Mouse (Mus musculus) intestine, embryonic 16.5 days (tissue): ENCODE measurements around the gene Cfdp1. TPM values are rescaled to one million over a fixed set of nuclear protein-coding genes. Genes with fewer than 3 reads are reported as not detected.

Experiments used
- ATAC-seq: fragments of 200-750 bp; cut with Nextera tagmentation; 2 replicates; pipeline ENCODE4 v1.8.0; 2017; ENCODE audit warnings: moderate TSS enrichment, moderate library complexity
- H3K27ac ChIP-seq: fragments of 300-500 bp; sonication (generic); 2 replicates; pipeline ENCODE4 v1.5.1; 2014; ENCODE audit warnings: mild to moderate bottlenecking, low read length
- H3K27me3 ChIP-seq: fragments of 300-500 bp; sonication (generic); replicated peaks from 2 replicates; pipeline ENCODE4 v1.6.1; 2014; ENCODE audit warnings: low read length, control low read depth, mixed read lengths; ENCODE audit not compliant: control insufficient read depth, insufficient read depth
- H3K36me3 ChIP-seq: fragments of 300-500 bp; sonication (generic); 2 replicates; pipeline ENCODE4 v1.6.1; 2014; ENCODE audit warnings: low read length, control low read depth; ENCODE audit not compliant: control insufficient read depth, insufficient read depth
- H3K4me1 ChIP-seq: fragments of 300-500 bp; sonication (generic); 2 replicates; pipeline ENCODE4 v1.6.1; 2014; ENCODE audit warnings: low read length, control low read depth, mixed read lengths; ENCODE audit not compliant: control insufficient read depth, insufficient read depth
- H3K4me2 ChIP-seq: fragments of 300-500 bp; sonication (generic); 2 replicates; pipeline ENCODE4 v1.6.1; 2014; ENCODE audit warnings: low read depth, low read length, control low read depth
- H3K4me3 ChIP-seq: fragments of 300-500 bp; sonication (generic); 2 replicates; pipeline ENCODE4 v1.5.1; 2014; ENCODE audit warnings: mild to moderate bottlenecking, low read length
- H3K9ac ChIP-seq: fragments of 300-500 bp; sonication (generic); 2 replicates; pipeline ENCODE4 v1.6.1; 2014; ENCODE audit warnings: low read depth, low read length
- H3K9me3 ChIP-seq: fragments of 300-500 bp; sonication (generic); 2 replicates; pipeline ENCODE4 v1.6.1; 2016; ENCODE audit warnings: low read length, control low read depth; ENCODE audit not compliant: control insufficient read depth
- WGBS: fragments of 180-500 bp; shearing (Covaris S2); extraction: QIAGEN DNeasy Blood & Tissue Kit; methylation state at CpG from one replicate; pipeline ENCODE4 v1.1.7; 2014; 5-methylcytosine and 5-hydroxymethylcytosine counted together
- polyA plus RNA-seq: library from polyadenylated mRNA; unstranded; fragments of >200 nt; fragmentation: Nextera tagmentation; extraction: Ambion mirVana; gene quantifications from 2 replicates; pipeline ENCODE4 v1.2.1, GENCODE M21; 2015

Gene Cfdp1
- polyA plus RNA-seq, 1 experiment from 2014 or later: 179 TPM

GRCm38 (mm10) chr8:111812835-111813234 lies 41.3 kb downstream of the Cfdp1 start:
- Histone ChIP-seq H3K4me1 (no peaks in the 10 kb centered on the region), H3K4me2 (no peak overlapping the region), H3K27ac (no peak overlapping the region), H3K4me3 (no peak overlapping the region), H3K9ac (no peak overlapping the region), H3K36me3 (0 out of 2 replicates have a peak, but pooled peaks cover 2% of the 10 kb centered on the region), H3K27me3 (no peaks in the 10 kb centered on the region), H3K9me3 (no peaks in the 10 kb centered on the region)
- 73% methylated on average over 1 of the region's 1 CpGs for WGBS
- ATAC-seq: no peak

GRCm38 (mm10) chr8:111810656-111811336 lies 43.3 kb downstream of the Cfdp1 start:
- Histone ChIP-seq H3K9ac (no peak overlapping the region), H3K27ac (no peak overlapping the region), H3K36me3 (0 out of 2 replicates have a peak, but pooled peaks cover 2% of the 10 kb centered on the region), H3K4me1 (no peaks in the 10 kb centered on the region), H3K4me3 (no peak overlapping the region), H3K4me2 (no peak overlapping the region), H3K27me3 (no peaks in the 10 kb centered on the region), H3K9me3 (no peaks in the 10 kb centered on the region)
- WGBS: 84% methylated on average over 2 of the region's 2 CpGs
- no peak for ATAC-seq

GRCm38 (mm10) chr8:111808891-111809622 lies 45.0 kb downstream of the Cfdp1 start:
- ATAC-seq: no peak
- Histone ChIP-seq H3K36me3 (0 out of 2 replicates have a peak, but pooled peaks cover 2% of the 10 kb centered on the region), H3K4me2 (no peak overlapping the region), H3K9ac (no peak overlapping the region), H3K4me3 (no peak overlapping the region), H3K9me3 (no peaks in the 10 kb centered on the region), H3K27ac (no peak overlapping the region), H3K4me1 (no peaks in the 10 kb centered on the region), H3K27me3 (no peaks in the 10 kb centered on the region)
- WGBS: 87% methylated on average over 3 of the region's 3 CpGs

GRCm38 (mm10) chr8:111808006-111808405 lies 46.1 kb downstream of the Cfdp1 start:
- Histone ChIP-seq H3K4me3 (no peak overlapping the region), H3K27me3 (no peaks in the 10 kb centered on the region), H3K36me3 (0 out of 2 replicates have a peak, but pooled peaks cover 2% of the 10 kb centered on the region), H3K9ac (no peak overlapping the region), H3K27ac (no peak overlapping the region), H3K9me3 (no peaks in the 10 kb centered on the region), H3K4me1 (peaks cover 4% of the 10 kb centered on the region; the same call in 1 of the 2 replicates), H3K4me2 (no peak overlapping the region)
- ATAC-seq: no peak
- WGBS: 96% methylated on average over 3 of the region's 3 CpGs

- Histone ChIP-seq H3K4me3 (no peak overlapping the region), H3K9ac (no peak overlapping the region), H3K27me3 (no peaks in the 10 kb centered on the region), H3K36me3 (no peaks in the 10 kb centered on the region), H3K27ac (peak overlapping the region; percentile 71; the same call in 1 of the 2 replicates), H3K9me3 (no peaks in the 10 kb centered on the region), H3K4me2 (no peak overlapping the region), H3K4me1 (peaks cover 18% of the 10 kb centered on the region; the same call in 1 of the 2 replicates)
- no peak for ATAC-seq
- WGBS: 70% methylated on average over 8 of the region's 8 CpGs
Observed at GRCm38 (mm10) chr8:111803362-111803761, 50.7 kb downstream of the Cfdp1 start.

GRCm38 (mm10) chr8:111802256-111802655 lies 51.8 kb downstream of the Cfdp1 start:
- H3K4me1 ChIP-seq: peaks cover 18% of the 10 kb centered on the region; the same call in 1 of the 2 replicates
- no peak overlapping the region for H3K9ac ChIP-seq
- no peak for ATAC-seq
- H3K27ac ChIP-seq: peak overlapping the region; percentile 71
- no peak overlapping the region for H3K4me3 ChIP-seq
- no peaks in the 10 kb centered on the region for H3K36me3 ChIP-seq
- no peak overlapping the region for H3K4me2 ChIP-seq
- 70% methylated on average over 7 of the region's 7 CpGs for WGBS
- no peaks in the 10 kb centered on the region for H3K27me3 ChIP-seq
- H3K9me3 ChIP-seq: no peaks in the 10 kb centered on the region

GRCm38 (mm10) chr8:111801456-111801855 lies 52.6 kb downstream of the Cfdp1 start:
- Histone ChIP-seq H3K4me1 (peaks cover 18% of the 10 kb centered on the region; the same call in 1 of the 2 replicates), H3K27me3 (no peaks in the 10 kb centered on the region), H3K36me3 (no peaks in the 10 kb centered on the region), H3K4me3 (no peak overlapping the region), H3K27ac (peak overlapping the region; percentile 71), H3K9ac (no peak overlapping the region), H3K4me2 (no peak overlapping the region), H3K9me3 (no peaks in the 10 kb centered on the region)
- WGBS: 50% methylated on average over 6 of the region's 6 CpGs
- ATAC-seq: no peak

GRCm38 (mm10) chr8:111796528-111796927 lies 57.6 kb downstream of the Cfdp1 start:
- no peak for ATAC-seq
- Histone ChIP-seq H3K27me3 (no peaks in the 10 kb centered on the region), H3K9ac (no peak overlapping the region), H3K36me3 (no peaks in the 10 kb centered on the region), H3K27ac (no peak overlapping the region), H3K4me1 (peaks cover 15% of the 10 kb centered on the region; the same call in 1 of the 2 replicates), H3K9me3 (no peaks in the 10 kb centered on the region), H3K4me2 (no peak overlapping the region), H3K4me3 (no peak overlapping the region)
- WGBS: 73% methylated on average over 1 of the region's 1 CpGs

- peak; percentile 77 for ATAC-seq
- Histone ChIP-seq H3K9ac (no peak overlapping the region), H3K4me1 (peaks cover 11% of the 10 kb centered on the region; the same call in 1 of the 2 replicates), H3K27me3 (no peaks in the 10 kb centered on the region), H3K36me3 (no peaks in the 10 kb centered on the region), H3K27ac (peak overlapping the region; percentile 77), H3K4me2 (no peak overlapping the region), H3K9me3 (no peaks in the 10 kb centered on the region), H3K4me3 (no peak overlapping the region)
- WGBS: 51% methylated on average over 3 of the region's 3 CpGs
Observed at GRCm38 (mm10) chr8:111793324-111793917, 60.7 kb downstream of the Cfdp1 start.
